Mouse (Mus musculus) MEL (cell line): Measurements from ENCODE around the gene Kctd20.
A peak's percentile ranks its signal among the peaks of the same experiment; 100 is the strongest.

Experiments
- BHLHE40 ChIP-seq: IDR thresholded peaks from 2 replicates; pipeline ENCODE4 v1.6.1; 2012; ENCODE audit warnings: low read depth, mild to moderate bottlenecking, inconsistent platforms, low read length, improper control_type of control experiment, borderline replicate concordance
- CHD1 ChIP-seq: IDR thresholded peaks from 2 replicates; pipeline ENCODE4 v1.6.1; 2012; ENCODE audit warnings: low read depth, mild to moderate bottlenecking, inconsistent platforms, low read length, improper control_type of control experiment
- KAT2A ChIP-seq: conservative IDR thresholded peaks from 2 replicates; pipeline ENCODE4 v1.6.1; 2012; ENCODE audit warnings: low read depth, low read length, improper control_type of control experiment, inconsistent platforms
- NELFE ChIP-seq: IDR thresholded peaks from 2 replicates; pipeline ENCODE4 v1.6.1; 2011; ENCODE audit warnings: low read depth, low read length, improper control_type of control experiment
- POLR2A ChIP-seq, 2 experiments: IDR thresholded peaks; 2 replicates each; pipeline ENCODE4 v1.6.1; 2011 to 2012; ENCODE audit warnings: low read length in 2 of 2, mild to moderate bottlenecking in 2 of 2, control low read depth in 1 of 2, improper control_type of control experiment in 1 of 2, low read depth in 1 of 2, moderate library complexity in 1 of 2; ENCODE audit not compliant: control insufficient read depth in 1 of 2, insufficient read depth in 1 of 2, poor library complexity in 1 of 2
- USF2 ChIP-seq, 2 experiments: IDR thresholded peaks; 2 replicates each; pipeline ENCODE4 v1.6.1; 2011 to 2012; ENCODE audit warnings: improper control_type of control experiment in 2 of 2, low read length in 2 of 2, borderline replicate concordance in 1 of 2, inconsistent platforms in 1 of 2, low read depth in 1 of 2, mild to moderate bottlenecking in 1 of 2; ENCODE audit not compliant: insufficient read depth in 1 of 2

DNA sequence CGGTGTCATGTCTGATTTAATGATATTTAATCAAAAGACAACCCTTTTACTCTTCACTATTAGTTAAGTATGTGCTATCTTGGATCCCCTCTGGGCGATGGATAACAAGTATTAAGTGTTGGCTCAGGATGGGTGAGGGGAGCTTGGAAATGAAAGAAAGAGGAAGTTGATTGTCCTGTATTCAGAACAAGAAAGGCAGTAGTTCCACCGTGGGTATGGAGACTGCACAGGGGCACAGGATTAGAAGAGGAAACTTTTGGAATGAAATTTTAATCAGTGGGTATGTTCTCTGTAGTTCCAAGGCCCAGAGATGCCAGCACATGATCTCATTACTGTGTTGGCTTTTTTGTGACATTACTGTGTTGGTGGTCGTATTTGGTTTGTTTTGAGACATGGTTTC, 999 bp upstream of the Kctd20 start:
- TF ChIP-seq NELFE (no peak), POLR2A (IDR thresholded peaks at IDR 0.05; ENCODE audit: control insufficient read depth in 1 of 2, insufficient read depth in 1 of 2, low read depth in 1 of 2, low read length in 2 of 2, poor library complexity in 1 of 2) (peak in 1 of 2 experiments; percentile 38; a peak in 1 of 4 replicates), USF2 (IDR thresholded peaks at IDR 0.05; ENCODE audit: borderline replicate concordance in 1 of 2, insufficient read depth in 1 of 2, low read depth in 1 of 2, low read length in 2 of 2) (no peak), CHD1 (no peak), BHLHE40 (no peak), KAT2A (no peak)
